Mouse (Mus musculus) thymus, postnatal 10 days (tissue): Measurements from ENCODE around the gene Sppl2a.
A peak's percentile ranks its signal among the peaks of the same experiment; 100 is the strongest.
"Not testable (repeated sequence)": the region's sequence is repeated elsewhere in the genome, so short reads cannot be mapped to it uniquely, and the experiment has no call there.

Source experiments
- DNase-seq, 2 experiments: peaks; one replicate each; pipeline ENCODE4 v3.0.0; 2021; ENCODE audit warnings: low spot score in 2 of 2

The Sppl2a gene

GRCm38 (mm10) chr2:126894245-126894644 lies 38.8 kb downstream of the Sppl2a start:
- no peak for DNase-seq

GRCm38 (mm10) chr2:126892316-126892715 lies 40.7 kb downstream of the Sppl2a start:
- DNase-seq: no peak

GRCm38 (mm10) chr2:126891743-126892142 lies 41.3 kb downstream of the Sppl2a start:
- DNase-seq: no peak

- DNase-seq: no peak
These were observed 45.9 kb downstream of the Sppl2a start for GRCm38 (mm10) chr2:126887141-126887540.

GRCm38 (mm10) chr2:126885871-126886270 lies 47.2 kb downstream of the Sppl2a start:
- DNase-seq: no peak

- DNase-seq: not testable (repeated sequence)
These were observed 50.3 kb downstream of the Sppl2a start for GRCm38 (mm10) chr2:126882711-126883110.

GRCm38 (mm10) chr2:126877991-126878390 lies 55.0 kb downstream of the Sppl2a start:
- DNase-seq: no peak

GRCm38 (mm10) chr2:126875871-126876796 lies 56.9 kb downstream of the Sppl2a start, which contains the start of gene Trpm7:
TSS of gene Trpm7 (minus strand) at chr2:126876230.
- DNase-seq: peak; percentile 75 to 80

- peak; percentile 5 to 18 for DNase-seq
These were observed 57.6 kb downstream of the Sppl2a start for GRCm38 (mm10) chr2:126875516-126875835.

GRCm38 (mm10) chr2:126874809-126875515 lies 58.1 kb downstream of the Sppl2a start:
- peak; percentile 4 to 11 for DNase-seq

GRCm38 (mm10) chr2:126866301-126866700 lies 66.7 kb downstream of the Sppl2a start:
- DNase-seq: no peak

- no peak for DNase-seq
These were observed 67.4 kb downstream of the Sppl2a start for GRCm38 (mm10) chr2:126865501-126866199.

- no peak for DNase-seq
These were observed 68.0 kb downstream of the Sppl2a start for GRCm38 (mm10) chr2:126865026-126865425.

GRCm38 (mm10) chr2:126844751-126845150 lies 88.3 kb downstream of the Sppl2a start:
- no peak for DNase-seq
